Mouse (Mus musculus) hindbrain, embryonic 13.5 days (tissue): Measurements from ENCODE around the gene Nr2f1. TPM values are rescaled to one million over a fixed set of nuclear protein-coding genes. Genes with fewer than 3 reads are reported as not detected.

Experiments
- ATAC-seq: fragments of 200-750 bp; cut with Nextera tagmentation; 2 replicates; pipeline ENCODE4 v1.8.0; 2017; ENCODE audit warnings: moderate TSS enrichment; ENCODE audit not compliant: low FRiP score
- H3K27ac ChIP-seq: fragments of 300-500 bp; sonication (generic); 2 replicates; pipeline ENCODE4 v1.5.1; 2015; ENCODE audit warnings: inconsistent platforms, mild to moderate bottlenecking, moderate library complexity
- H3K27me3 ChIP-seq: fragments of 300-500 bp; sonication (generic); 2 replicates; pipeline ENCODE4 v1.6.1; 2015; ENCODE audit warnings: mild to moderate bottlenecking, inconsistent platforms
- H3K36me3 ChIP-seq: fragments of 300-500 bp; sonication (generic); 2 replicates; pipeline ENCODE4 v1.6.1; 2015; ENCODE audit warnings: mild to moderate bottlenecking, inconsistent platforms
- H3K4me1 ChIP-seq: fragments of 300-500 bp; sonication (generic); replicated peaks from 2 replicates; pipeline ENCODE4 v1.6.1; 2015; ENCODE audit warnings: inconsistent platforms
- H3K4me2 ChIP-seq: fragments of 300-500 bp; sonication (generic); 2 replicates; pipeline ENCODE4 v1.6.1; 2015; ENCODE audit warnings: inconsistent platforms, mild to moderate bottlenecking, moderate library complexity
- H3K4me3 ChIP-seq: fragments of 300-500 bp; sonication (generic); 2 replicates; pipeline ENCODE4 v1.5.1; 2015; ENCODE audit warnings: mild to moderate bottlenecking, inconsistent platforms
- H3K9ac ChIP-seq: fragments of 300-500 bp; sonication (generic); 2 replicates; pipeline ENCODE4 v1.6.1; 2015; ENCODE audit warnings: mild to moderate bottlenecking, inconsistent platforms
- H3K9me3 ChIP-seq: fragments of 300-500 bp; sonication (generic); 2 replicates; pipeline ENCODE4 v1.6.1; 2016; ENCODE audit warnings: inconsistent platforms
- WGBS: fragments of 180-500 bp; shearing (Covaris S2); methylation state at CpG from one replicate; pipeline ENCODE4 v1.1.7; 2015; 5-methylcytosine and 5-hydroxymethylcytosine counted together
- polyA plus RNA-seq: library from polyadenylated mRNA; unstranded; fragments of >200 nt; fragmentation: Nextera tagmentation; extraction: Ambion mirVana; gene quantifications from 2 replicates; pipeline ENCODE4 v1.2.1, GENCODE M21; 2015

The Nr2f1 gene
- polyA plus RNA-seq, 1 experiment from 2014 or later, result 71.3 TPM

DNA sequence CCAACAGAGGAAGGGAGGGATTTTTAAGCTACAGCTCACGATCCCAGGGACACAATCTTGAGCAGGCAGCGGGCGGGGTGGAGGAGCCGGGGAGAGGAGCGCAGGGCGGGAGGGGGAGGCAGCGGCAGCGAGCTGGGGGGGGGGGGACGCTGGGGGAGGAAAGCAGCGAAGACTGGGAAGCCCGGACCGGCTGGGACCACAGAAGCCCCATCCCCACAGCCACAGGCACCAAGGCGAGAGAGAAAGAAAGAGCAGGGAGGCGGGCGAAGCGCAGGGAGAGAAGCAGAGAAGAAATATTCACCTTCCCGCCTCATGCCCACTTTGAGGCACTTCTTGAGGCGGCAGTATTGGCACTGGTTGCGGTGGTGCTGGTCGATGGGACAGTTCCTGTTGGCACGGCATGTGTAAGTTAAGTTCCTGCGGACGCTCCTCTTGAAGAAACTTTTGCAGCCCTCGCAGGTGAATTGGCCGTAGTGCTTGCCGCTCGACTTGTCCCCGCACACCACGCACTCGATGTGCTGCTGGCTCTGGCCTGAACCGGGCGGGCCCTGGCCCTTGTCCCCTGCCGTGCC is 1.7 kb downstream of the Nr2f1 start:
- H3K27ac ChIP-seq, result peak overlapping the region; percentile 100
- peaks cover 16% of the 10 kb centered on the region for H3K4me1 ChIP-seq
- no peaks in the 10 kb centered on the region for H3K27me3 ChIP-seq
- WGBS, result under 1% methylated on average over 30 of the region's 33 CpGs
- H3K36me3 ChIP-seq, result peaks cover 8% of the 10 kb centered on the region
- ATAC-seq, result no peak
- no peaks in the 10 kb centered on the region for H3K9me3 ChIP-seq
- H3K9ac ChIP-seq, result peak overlapping the region; percentile 96
- peak overlapping the region; percentile 68 for H3K4me3 ChIP-seq
- peak overlapping the region; percentile 74 for H3K4me2 ChIP-seq

DNA sequence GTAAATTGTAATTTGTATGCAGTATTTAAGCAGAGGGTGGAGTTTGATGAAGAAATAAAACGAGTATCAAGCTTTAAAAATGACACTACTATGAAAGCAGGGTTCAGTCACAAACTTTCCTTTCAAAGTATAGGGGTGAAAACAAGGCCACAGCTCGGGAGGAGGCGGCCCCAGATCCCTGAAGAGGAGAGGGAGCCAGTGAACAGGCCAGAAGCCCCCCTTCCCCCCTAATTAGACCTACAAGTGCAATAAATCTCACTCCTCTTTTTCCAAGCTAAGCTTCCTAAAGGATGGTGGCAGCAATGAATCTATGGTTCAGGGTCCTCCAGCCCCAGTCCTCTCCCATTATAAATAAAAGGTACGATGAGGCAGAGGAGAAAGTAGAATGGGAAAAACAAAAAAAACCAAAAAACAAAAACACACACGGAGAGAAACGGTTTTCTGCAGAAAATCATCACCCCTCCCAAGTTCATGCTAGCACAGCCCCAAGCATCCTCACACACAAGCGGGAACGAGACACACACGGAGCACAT is 2.2 kb downstream of the Nr2f1 start:
- Histone ChIP-seq H3K27ac (peak overlapping the region; percentile 100), H3K9me3 (no peaks in the 10 kb centered on the region), H3K4me3 (peak overlapping the region; percentile 68), H3K36me3 (peaks cover 8% of the 10 kb centered on the region), H3K4me1 (peaks cover 16% of the 10 kb centered on the region), H3K9ac (peak overlapping the region; percentile 96), H3K4me2 (peak overlapping the region; percentile 74), H3K27me3 (no peaks in the 10 kb centered on the region)
- no peak for ATAC-seq
- 0% methylated on average over 9 of the region's 9 CpGs for WGBS

DNA sequence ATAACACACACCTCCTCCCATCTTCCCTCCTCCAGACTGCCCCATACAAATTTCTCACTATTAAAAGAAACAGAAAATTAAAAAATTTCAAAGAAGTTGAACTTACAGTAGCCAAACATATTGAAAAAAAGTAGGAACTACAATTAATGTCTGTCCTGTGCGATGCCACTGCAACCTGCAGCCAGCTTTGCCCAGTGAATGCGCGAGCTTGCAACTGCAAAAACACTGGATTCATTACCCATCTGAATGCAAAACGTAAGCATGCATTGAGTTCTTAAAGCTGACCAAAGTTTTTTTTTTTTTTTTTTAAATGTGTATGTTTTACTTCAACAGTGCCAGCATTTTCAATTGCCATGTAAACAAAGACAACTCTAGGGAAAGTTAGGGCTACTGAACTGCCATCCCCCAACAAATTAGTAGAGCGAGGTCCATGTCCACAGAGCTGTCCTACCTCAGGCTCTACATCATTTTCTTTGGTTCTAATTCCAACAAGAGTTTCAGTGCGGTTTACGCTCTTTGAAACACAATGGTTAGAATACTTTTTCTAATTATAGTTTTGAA is 3.2 kb downstream of the Nr2f1 start:
- ATAC-seq, result no peak
- Histone ChIP-seq H3K4me3 (peak overlapping the region; percentile 68), H3K27ac (peak overlapping the region; percentile 97), H3K4me2 (peak overlapping the region; percentile 74), H3K9ac (peak overlapping the region; percentile 99), H3K9me3 (no peaks in the 10 kb centered on the region), H3K36me3 (peaks cover 12% of the 10 kb centered on the region), H3K4me1 (peaks cover 24% of the 10 kb centered on the region), H3K27me3 (no peaks in the 10 kb centered on the region)
- 6% methylated on average over 7 of the region's 7 CpGs for WGBS

DNA sequence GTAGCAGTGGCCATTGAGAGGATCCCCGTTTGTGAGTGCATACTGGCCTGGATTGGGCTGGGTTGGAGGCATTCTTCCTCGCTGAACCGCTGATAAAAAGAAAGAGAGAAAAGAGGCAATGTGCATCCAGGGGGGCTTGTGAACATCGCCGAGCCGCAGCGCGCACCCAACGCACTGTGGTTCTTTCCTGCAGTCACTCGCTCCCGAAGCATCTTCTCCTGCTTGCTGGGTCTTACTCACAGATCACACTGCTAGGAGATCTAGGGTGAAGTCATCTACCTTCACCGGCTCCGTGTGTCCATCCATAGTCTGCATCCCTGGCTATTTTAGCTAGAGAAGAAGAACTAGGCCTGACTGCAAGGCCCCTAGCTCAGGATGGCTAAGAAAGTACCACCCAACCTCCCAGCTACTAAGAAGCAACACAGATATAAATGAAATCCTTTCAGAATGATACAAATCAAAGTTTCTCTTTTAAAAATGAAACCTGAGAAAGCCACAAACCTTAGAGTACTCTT is 3.9 kb downstream of the Nr2f1 start:
- peak overlapping the region; percentile 99 for H3K9ac ChIP-seq
- WGBS, result 7% methylated on average over 13 of the region's 13 CpGs

DNA sequence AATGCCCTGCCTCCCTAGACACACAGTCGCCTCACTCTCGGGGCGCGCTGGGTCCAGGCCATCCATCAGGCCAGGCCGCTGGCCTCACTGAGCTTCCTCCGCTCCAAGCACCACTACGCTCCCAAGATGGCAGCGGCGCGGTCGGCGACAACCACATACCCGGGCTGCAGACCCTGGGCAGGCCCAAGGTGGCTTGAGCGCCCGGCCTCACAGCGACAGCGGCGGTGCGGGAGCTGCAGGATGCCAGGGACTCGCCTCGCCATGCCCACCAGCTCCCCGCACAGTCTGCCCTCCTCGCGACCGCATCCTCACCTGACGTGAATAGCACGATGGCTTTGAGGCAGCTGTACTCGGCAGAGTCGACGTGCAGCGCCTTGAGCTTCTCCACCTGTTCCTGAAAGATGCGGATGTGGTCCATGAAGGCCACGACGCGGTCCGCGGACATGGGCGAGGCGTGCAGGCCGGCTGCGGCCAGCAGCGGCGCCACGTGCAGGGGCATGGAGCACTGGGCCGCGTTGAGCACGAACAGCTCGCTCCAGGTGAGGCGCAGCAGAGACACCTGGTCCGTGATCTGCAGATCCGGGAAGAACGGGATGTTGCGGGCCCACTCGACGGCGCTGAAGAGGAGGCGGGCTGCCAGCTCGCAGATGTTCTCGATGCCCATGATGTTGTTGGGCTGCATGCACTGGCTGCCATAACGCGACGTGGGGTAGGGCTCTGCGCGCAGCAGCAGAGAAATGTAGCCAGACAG is 4.5 kb downstream of the Nr2f1 start:
- Histone ChIP-seq H3K27me3 (no peaks in the 10 kb centered on the region), H3K36me3 (peaks cover 12% of the 10 kb centered on the region), H3K9ac (peak overlapping the region; percentile 99), H3K4me1 (peaks cover 37% of the 10 kb centered on the region), H3K27ac (peak overlapping the region; percentile 97), H3K9me3 (no peaks in the 10 kb centered on the region), H3K4me2 (peak overlapping the region; percentile 74), H3K4me3 (peak overlapping the region; percentile 68)
- WGBS, result 1% methylated on average over 64 of the region's 64 CpGs
- peak; percentile 26 for ATAC-seq

More for the DNA sequence above, 3.9 kb downstream of the Nr2f1 start:
- Histone ChIP-seq H3K9me3 (no peaks in the 10 kb centered on the region), H3K27me3 (no peaks in the 10 kb centered on the region), H3K27ac (peak overlapping the region; percentile 97), H3K4me3 (peak overlapping the region; percentile 68), H3K4me1 (peaks cover 30% of the 10 kb centered on the region), H3K36me3 (peaks cover 12% of the 10 kb centered on the region), H3K4me2 (peak overlapping the region; percentile 74)
- no peak for ATAC-seq

DNA sequence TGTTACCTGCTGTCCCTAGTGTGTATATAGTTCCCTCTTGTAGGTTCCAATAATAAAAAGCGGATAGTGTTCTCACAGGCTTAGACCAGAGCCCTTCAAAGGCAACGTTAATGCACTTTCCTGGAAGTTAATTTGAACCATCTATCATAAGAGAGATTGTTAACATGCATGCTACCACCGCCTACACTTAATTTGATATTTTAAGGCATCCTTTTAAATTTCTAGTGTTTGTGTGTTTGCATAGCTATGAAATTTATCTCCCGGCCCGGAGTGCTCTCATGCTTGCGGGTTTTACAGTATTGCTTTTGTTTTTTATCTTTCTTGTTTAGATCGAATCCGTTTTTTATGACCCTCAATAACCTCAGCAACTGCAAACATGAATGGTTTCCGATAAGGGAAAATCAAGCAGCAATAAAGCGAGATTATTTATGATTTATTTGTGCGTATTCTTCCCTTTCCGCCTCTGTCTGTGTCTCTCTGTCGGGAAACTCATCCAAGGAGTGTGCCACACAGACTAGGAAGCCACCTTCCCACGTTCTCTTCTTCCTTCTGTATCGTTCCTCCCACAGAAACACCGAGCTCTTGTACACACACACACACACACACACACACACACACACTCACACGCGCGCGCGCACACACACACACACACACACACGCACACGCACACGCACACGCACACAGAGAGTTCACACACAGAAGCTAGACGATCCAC is 5.3 kb downstream of the Nr2f1 start:
- H3K27me3 ChIP-seq, result no peaks in the 10 kb centered on the region
- 6% methylated on average over 26 of the region's 26 CpGs for WGBS
- peak; percentile 7; the same call in 1 of the 2 replicates for ATAC-seq
- peaks cover 17% of the 10 kb centered on the region for H3K36me3 ChIP-seq
- H3K4me3 ChIP-seq, result peak overlapping the region; percentile 68
- peaks cover 44% of the 10 kb centered on the region for H3K4me1 ChIP-seq
- H3K27ac ChIP-seq, result peak overlapping the region; percentile 97
- peak overlapping the region; percentile 74 for H3K4me2 ChIP-seq
- no peaks in the 10 kb centered on the region for H3K9me3 ChIP-seq
- peak overlapping the region; percentile 99 for H3K9ac ChIP-seq

DNA sequence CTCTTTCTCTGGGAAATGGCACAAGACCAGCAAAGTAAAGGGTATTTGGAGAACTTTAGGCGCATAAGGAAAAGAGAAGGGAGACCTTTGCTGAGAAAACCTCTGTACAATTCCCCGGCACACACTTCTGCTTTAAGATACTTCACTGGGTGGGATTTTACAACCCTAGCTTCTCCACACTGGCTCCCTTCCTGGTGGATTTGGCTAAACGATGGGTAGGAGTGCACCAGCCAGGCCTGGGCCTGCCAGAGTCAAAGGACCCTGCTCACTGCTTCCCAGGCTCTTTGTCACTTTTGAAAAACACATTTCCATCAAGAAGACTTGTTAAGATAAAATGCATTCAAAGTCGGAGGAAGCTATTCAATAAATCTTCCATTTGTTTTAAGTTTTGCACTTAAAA is 6.3 kb downstream of the Nr2f1 start:
- Histone ChIP-seq H3K27ac (peak overlapping the region; percentile 97), H3K9ac (peak overlapping the region; percentile 99), H3K4me2 (peak overlapping the region; percentile 74), H3K9me3 (no peaks in the 10 kb centered on the region), H3K36me3 (peaks cover 22% of the 10 kb centered on the region), H3K27me3 (peaks cover 2% of the 10 kb centered on the region; the same call in 1 of the 2 replicates), H3K4me1 (peaks cover 49% of the 10 kb centered on the region), H3K4me3 (peak overlapping the region; percentile 68)
- 12% methylated on average over 4 of the region's 4 CpGs for whole genome bisulfite sequencing
- ATAC-seq, result no peak

DNA sequence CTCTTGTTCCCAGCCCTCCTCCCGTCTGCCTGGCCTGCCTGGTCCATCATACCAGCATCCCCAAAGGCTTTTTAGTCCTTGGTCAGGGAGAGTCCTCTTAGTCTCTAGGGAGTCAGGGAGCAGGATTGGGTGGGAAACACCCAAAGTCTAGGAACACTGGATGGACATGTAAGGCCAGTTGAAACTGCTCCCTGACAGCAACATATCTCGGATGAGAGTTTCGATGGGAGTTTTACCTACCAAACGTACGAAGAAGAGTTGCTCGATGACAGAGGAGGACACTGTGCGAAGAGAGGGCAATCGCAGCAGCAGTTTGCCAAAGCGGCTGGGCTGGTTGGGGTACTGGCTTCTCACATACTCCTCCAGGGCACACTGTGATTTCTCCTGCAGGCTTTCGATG is 10.0 kb downstream of the Nr2f1 start:
- H3K9me3 ChIP-seq, result no peaks in the 10 kb centered on the region
- no peak for ATAC-seq
- peak overlapping the region; percentile 73 for H3K9ac ChIP-seq
- peaks cover 17% of the 10 kb centered on the region for H3K36me3 ChIP-seq
- peaks cover 19% of the 10 kb centered on the region for H3K27me3 ChIP-seq
- 33% methylated on average over 10 of the region's 10 CpGs for whole genome bisulfite sequencing
- peaks cover 73% of the 10 kb centered on the region for H3K4me1 ChIP-seq
- peak overlapping the region; percentile 74 for H3K4me2 ChIP-seq
- H3K27ac ChIP-seq, result peak overlapping the region; percentile 77
- peak overlapping the region; percentile 68 for H3K4me3 ChIP-seq

DNA sequence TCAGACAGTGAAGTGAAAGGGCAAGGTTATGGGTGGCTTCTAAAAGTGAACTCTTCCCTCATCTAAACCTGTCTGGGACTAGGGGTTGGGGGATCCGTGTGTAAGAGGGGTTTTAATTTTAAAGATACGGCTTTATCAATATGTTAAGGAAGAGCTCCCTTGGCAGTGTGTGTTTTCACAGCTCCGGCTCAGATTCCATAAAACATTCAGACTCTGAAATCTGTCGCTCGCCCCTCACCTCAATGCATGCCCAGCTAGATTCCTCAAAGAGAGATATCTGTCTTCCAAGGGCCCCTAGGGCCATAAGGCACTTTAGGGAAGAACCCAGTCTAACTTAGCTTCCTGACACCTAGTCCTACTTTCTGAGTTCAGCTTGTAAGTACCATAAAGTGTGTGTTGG is 11.7 kb downstream of the Nr2f1 start:
- no peak for ATAC-seq
- Histone ChIP-seq H3K27ac (peak overlapping the region; percentile 75; the same call in 1 of the 2 replicates), H3K9ac (peak overlapping the region; percentile 58), H3K4me3 (no peak overlapping the region), H3K4me1 (peaks cover 77% of the 10 kb centered on the region), H3K9me3 (no peaks in the 10 kb centered on the region), H3K4me2 (peak overlapping the region; percentile 36), H3K27me3 (peaks cover 19% of the 10 kb centered on the region), H3K36me3 (peaks cover 17% of the 10 kb centered on the region)
- 49% methylated on average over 5 of the region's 5 CpGs for WGBS

DNA sequence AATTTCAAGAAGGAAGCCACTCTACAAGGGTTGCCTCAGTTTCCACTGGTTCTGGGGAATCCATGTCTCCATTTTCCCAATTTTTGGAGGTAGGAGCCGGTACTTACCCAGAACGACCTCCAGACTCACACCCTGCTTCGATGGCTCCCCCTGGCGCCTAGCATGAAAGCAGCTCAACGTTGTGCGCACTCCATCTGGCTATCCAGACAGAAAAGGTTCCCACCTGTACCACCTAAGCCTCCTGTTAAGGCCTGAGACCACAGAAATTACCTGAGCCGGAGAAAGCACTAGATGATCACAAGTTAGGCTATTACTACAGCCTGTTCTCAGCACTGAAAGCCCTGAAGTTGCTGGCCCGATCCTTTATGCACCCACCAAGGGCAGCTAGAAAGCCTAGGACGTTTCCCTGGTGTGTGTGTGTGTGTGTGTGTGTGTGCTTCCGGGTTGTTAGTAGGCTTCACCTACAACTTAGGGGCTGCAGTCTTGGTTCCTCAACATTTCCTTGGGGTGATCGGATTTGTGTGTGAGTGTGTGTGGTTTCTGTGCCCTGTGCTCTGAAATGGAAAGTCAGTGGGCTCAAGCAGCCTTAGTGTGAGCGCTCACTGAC is 13.1 kb downstream of the Nr2f1 start:
- Histone ChIP-seq H3K9me3 (no peaks in the 10 kb centered on the region), H3K4me2 (peak overlapping the region; percentile 19; the same call in 1 of the 2 replicates), H3K4me1 (peaks cover 84% of the 10 kb centered on the region), H3K27me3 (peaks cover 19% of the 10 kb centered on the region), H3K9ac (no peak overlapping the region), H3K36me3 (peaks cover 14% of the 10 kb centered on the region), H3K4me3 (no peak overlapping the region), H3K27ac (peak overlapping the region; percentile 75)
- no peak for ATAC-seq
- 22% methylated on average over 12 of the region's 12 CpGs for WGBS

DNA sequence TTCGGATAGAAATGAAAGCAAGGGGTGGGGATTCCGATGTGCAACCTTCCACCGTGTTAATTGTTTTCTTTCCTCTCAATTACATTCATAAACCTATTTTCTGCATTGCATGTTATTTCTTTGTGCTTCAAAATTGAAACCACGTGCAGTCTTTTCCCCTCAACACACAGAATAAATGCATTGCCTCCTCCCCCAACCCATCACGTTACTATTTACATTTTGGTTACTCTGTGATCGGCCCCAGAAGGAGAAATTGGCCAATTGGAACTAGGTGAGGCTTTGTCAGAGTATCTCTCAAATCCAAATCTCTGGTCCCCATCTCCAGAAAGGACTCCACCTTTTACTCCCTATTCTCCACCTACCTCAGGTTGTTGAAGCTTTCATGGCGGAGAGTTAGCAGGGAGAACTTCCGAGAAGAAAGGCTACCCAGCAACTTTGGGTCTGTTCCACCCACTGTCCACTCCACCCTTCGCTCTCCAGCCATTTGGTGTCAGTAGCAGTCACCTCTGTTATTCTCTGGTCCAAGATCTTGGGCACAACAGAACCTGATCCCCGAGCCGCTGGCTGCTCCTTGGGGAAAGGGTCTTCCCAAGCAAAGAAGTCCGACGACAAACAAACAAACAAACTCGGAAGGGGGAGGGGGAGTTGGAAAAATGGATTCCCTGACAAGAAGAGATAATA is 14.6 kb downstream of the Nr2f1 start:
- Histone ChIP-seq H3K27me3 (peaks cover 19% of the 10 kb centered on the region), H3K9ac (peak overlapping the region; percentile 56; the same call in 1 of the 2 replicates), H3K4me2 (peak overlapping the region; percentile 77), H3K27ac (peak overlapping the region; percentile 90), H3K4me1 (peaks cover 80% of the 10 kb centered on the region), H3K9me3 (no peaks in the 10 kb centered on the region), H3K4me3 (no peak overlapping the region), H3K36me3 (peaks cover 14% of the 10 kb centered on the region)
- no peak for ATAC-seq
- WGBS, result 8% methylated on average over 14 of the region's 14 CpGs
